15 mouse cellular contexts compared by ENCODE assay signal in the genomic region with DNA sequence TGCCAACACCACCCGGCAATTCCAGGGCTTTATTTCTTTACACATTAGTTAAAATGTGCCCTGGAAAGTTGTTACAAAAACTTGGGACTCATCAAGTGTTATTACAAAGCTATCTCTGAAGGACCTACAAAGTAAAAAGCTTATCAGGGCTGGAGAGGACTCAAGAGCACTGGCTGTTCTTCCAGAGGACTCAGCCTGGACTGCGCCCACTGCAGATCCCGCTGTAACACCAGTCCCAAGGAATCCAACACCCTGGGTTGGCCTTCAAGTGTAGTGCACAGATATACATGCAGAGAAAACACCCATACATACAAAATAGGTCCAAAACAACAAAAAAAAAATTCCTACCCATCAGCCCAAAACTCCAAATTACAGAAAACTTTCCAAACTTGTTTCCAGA. TPM values are rescaled to one million over a fixed set of nuclear protein-coding genes. Genes with fewer than 3 reads are reported as not detected.
"Had no signal": no experiment of that assay in that cellular context is flagged by ENCODE, and none has a peak within 500 bp of the region (broad histone marks: within the 10 kb centered on the region; RNA-seq: fewer than 3 reads in every experiment).

No protein-coding gene starts in this region.

- H3K4me1 ChIP-seq: stomach, embryonic 15.5 days had no signal

- H3K4me3 ChIP-seq: megakaryocyte, embryonic 14.5 days; midbrain, embryonic 13.5 days; midbrain, embryonic 15.5 days; neural tube, embryonic 12.5 days; stomach, embryonic 15.5 days had no signal

- H3K27ac ChIP-seq: liver, embryonic 14.5 days; macrophage; midbrain, embryonic 13.5 days; midbrain, embryonic 15.5 days; neural tube, embryonic 12.5 days; stomach, embryonic 15.5 days; stomach, postnatal 0 days had no signal

- DNase-seq: lung, adult 18-20 months; lung, embryonic 14.5 days; lung, postnatal 10 days; right cerebral cortex, postnatal 14 days; thymus, adult 18-20 months; thymus, postnatal 25 days; thymus, postnatal 4 days had no signal

RNA-seq across cellular contexts. Expression of gene 4921507P07Rik, which starts 32.8 kb away (rescaled TPM):
- polyA plus RNA-seq: macrophage had no signal
